Mouse (Mus musculus): ENCODE results near the gene Rassf1. TPM values are rescaled to one million over a fixed set of nuclear protein-coding genes. Genes with fewer than 3 reads are reported as not detected.

The Rassf1 gene
- polyA plus RNA-seq, 1 experiment, result 63.4 TPM

GRCm38 (mm10) chr9:107590773-107591060, 39.4 kb downstream of the Rassf1 start:
- H3K36me3 ChIP-seq (ENCODE audit: control insufficient read depth, insufficient read depth, low read length), result no peaks in the 10 kb centered on the region

GRCm38 (mm10) chr9:107593101-107593976, 42.0 kb downstream of the Rassf1 start:
- Histone ChIP-seq H3K4me3 (ENCODE audit: control insufficient read depth, low read depth, low read length) (no peak overlapping the region), H3K27ac (ENCODE audit: control insufficient read depth, insufficient read depth, low read depth, low read length) (no peak overlapping the region), H3K36me3 (ENCODE audit: control insufficient read depth, insufficient read depth, low read length) (no peaks in the 10 kb centered on the region), H3K27me3 (ENCODE audit: control insufficient read depth, insufficient read depth, low read length) (no peaks in the 10 kb centered on the region), H3K4me1 (ENCODE audit: control insufficient read depth, insufficient read depth, low read length) (no peaks in the 10 kb centered on the region; the same call in 1 of the 2 replicates)
- TF ChIP-seq POLR2A (IDR thresholded peaks at IDR 0.05; ENCODE audit: control insufficient read depth, low read depth, low read length), result no peak
- no peak for TF ChIP-seq CTCF (IDR thresholded peaks at IDR 0.05; ENCODE audit: control insufficient read depth, insufficient read depth, insufficient replicate concordance, low read depth, low read length)

More at GRCm38 (mm10) chr9:107590773-107591060, 39.4 kb downstream of the Rassf1 start:
- no peak overlapping the region for H3K27ac ChIP-seq (ENCODE audit: control insufficient read depth, insufficient read depth, low read depth, low read length)
- no peaks in the 10 kb centered on the region for H3K27me3 ChIP-seq (ENCODE audit: control insufficient read depth, insufficient read depth, low read length)
- no peak overlapping the region for H3K4me3 ChIP-seq (ENCODE audit: control insufficient read depth, low read depth, low read length)
- TF ChIP-seq POLR2A (IDR thresholded peaks at IDR 0.05; ENCODE audit: control insufficient read depth, low read depth, low read length) (no peak), CTCF (IDR thresholded peaks at IDR 0.05; ENCODE audit: control insufficient read depth, insufficient read depth, insufficient replicate concordance, low read depth, low read length) (no peak)
- H3K4me1 ChIP-seq (ENCODE audit: control insufficient read depth, insufficient read depth, low read length), result peaks cover 6% of the 10 kb centered on the region

DNA sequence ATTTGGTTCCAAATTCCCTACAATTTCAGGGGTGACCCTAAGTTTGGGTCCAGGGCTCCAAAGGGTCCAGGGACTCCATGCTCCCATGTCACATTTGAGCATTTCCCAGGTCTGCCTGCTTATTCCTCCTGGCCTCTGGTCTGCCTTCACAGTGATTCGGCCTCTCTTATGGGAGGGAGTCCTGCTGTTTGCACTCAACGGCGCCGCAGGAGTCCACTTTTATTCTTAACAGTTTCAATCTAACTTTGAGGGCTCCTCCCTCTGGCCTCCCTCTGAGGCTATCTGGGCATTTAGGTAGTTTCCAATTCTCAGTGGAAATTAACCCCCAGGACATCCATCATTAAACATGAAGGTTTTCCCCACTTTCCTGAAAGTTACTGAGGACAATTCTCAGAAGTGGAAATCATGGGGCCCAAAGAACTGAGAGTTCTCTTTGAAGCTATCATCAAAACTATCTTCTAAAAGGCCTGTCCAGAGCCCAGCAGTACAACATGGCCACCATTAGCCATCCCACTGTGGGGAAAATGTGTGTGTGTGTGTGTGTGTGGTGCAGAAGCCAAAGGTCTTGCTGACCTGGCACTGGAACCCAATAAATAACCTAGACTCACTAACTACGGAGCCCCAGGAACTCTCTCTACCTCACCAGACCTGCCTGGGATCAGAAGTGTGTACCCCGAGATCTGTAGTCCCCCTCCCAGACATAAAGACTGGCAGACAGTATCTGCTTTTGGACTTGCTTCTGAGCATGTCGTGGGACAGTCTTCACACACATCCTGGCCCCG, 43.1 kb downstream of the Rassf1 start:
- no peaks in the 10 kb centered on the region for H3K27me3 ChIP-seq (ENCODE audit: control insufficient read depth, insufficient read depth, low read length)
- H3K27ac ChIP-seq (ENCODE audit: control insufficient read depth, insufficient read depth, low read depth, low read length), result no peak overlapping the region
- no peak overlapping the region for H3K4me3 ChIP-seq (ENCODE audit: control insufficient read depth, low read depth, low read length)
- no peak for TF ChIP-seq POLR2A (IDR thresholded peaks at IDR 0.05; ENCODE audit: control insufficient read depth, low read depth, low read length)
- no peak for TF ChIP-seq CTCF (IDR thresholded peaks at IDR 0.05; ENCODE audit: control insufficient read depth, insufficient read depth, insufficient replicate concordance, low read depth, low read length)
- peaks cover 4% of the 10 kb centered on the region for H3K4me1 ChIP-seq (ENCODE audit: control insufficient read depth, insufficient read depth, low read length)
- no peaks in the 10 kb centered on the region for H3K36me3 ChIP-seq (ENCODE audit: control insufficient read depth, insufficient read depth, low read length)

GRCm38 (mm10) chr9:107596619-107597569, 45.5 kb downstream of the Rassf1 start:
- peaks cover 8% of the 10 kb centered on the region for H3K4me1 ChIP-seq (ENCODE audit: control insufficient read depth, insufficient read depth, low read length)
- H3K27me3 ChIP-seq (ENCODE audit: control insufficient read depth, insufficient read depth, low read length), result no peaks in the 10 kb centered on the region
- H3K27ac ChIP-seq (ENCODE audit: control insufficient read depth, insufficient read depth, low read depth, low read length), result no peak overlapping the region
- no peak overlapping the region for H3K4me3 ChIP-seq (ENCODE audit: control insufficient read depth, low read depth, low read length)
- no peak for TF ChIP-seq POLR2A (IDR thresholded peaks at IDR 0.05; ENCODE audit: control insufficient read depth, low read depth, low read length)
- no peak for TF ChIP-seq CTCF (IDR thresholded peaks at IDR 0.05; ENCODE audit: control insufficient read depth, insufficient read depth, insufficient replicate concordance, low read depth, low read length)
- no peaks in the 10 kb centered on the region for H3K36me3 ChIP-seq (ENCODE audit: control insufficient read depth, insufficient read depth, low read length)

GRCm38 (mm10) chr9:107598385-107598784, 47.0 kb downstream of the Rassf1 start:
- H3K27me3 ChIP-seq (ENCODE audit: control insufficient read depth, insufficient read depth, low read length), result no peaks in the 10 kb centered on the region
- no peaks in the 10 kb centered on the region for H3K36me3 ChIP-seq (ENCODE audit: control insufficient read depth, insufficient read depth, low read length)
- peaks cover 15% of the 10 kb centered on the region for H3K4me1 ChIP-seq (ENCODE audit: control insufficient read depth, insufficient read depth, low read length)
- H3K27ac ChIP-seq (ENCODE audit: control insufficient read depth, insufficient read depth, low read depth, low read length), result no peak overlapping the region
- TF ChIP-seq CTCF (IDR thresholded peaks at IDR 0.05; ENCODE audit: control insufficient read depth, insufficient read depth, insufficient replicate concordance, low read depth, low read length) (no peak), POLR2A (IDR thresholded peaks at IDR 0.05; ENCODE audit: control insufficient read depth, low read depth, low read length) (no peak)
- no peak overlapping the region for H3K4me3 ChIP-seq (ENCODE audit: control insufficient read depth, low read depth, low read length)

DNA sequence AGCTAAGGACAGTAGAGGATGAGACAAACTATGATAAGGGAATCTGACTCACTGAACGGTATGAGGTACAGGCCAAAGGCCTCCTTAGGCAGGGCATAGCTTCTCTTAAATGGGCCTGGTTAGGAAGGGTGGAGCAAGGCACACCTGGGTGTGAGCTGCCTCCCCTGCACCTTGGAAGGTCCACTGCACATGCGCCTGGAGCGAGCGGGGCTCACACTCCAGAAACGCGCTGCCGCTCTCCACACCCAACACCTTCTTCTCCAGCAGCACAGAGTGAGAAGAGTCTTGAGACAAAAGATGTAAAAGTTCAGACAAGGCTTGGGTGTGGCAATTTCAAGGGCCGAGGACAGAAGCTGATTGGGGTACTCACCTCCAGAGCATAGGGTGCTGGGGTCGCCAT, 48.1 kb downstream of the Rassf1 start:
- H3K27ac ChIP-seq (ENCODE audit: control insufficient read depth, insufficient read depth, low read depth, low read length), result no peak overlapping the region
- peak overlapping the region; percentile 23; the same call in 1 of the 2 replicates for H3K4me3 ChIP-seq (ENCODE audit: control insufficient read depth, low read depth, low read length)
- TF ChIP-seq POLR2A (IDR thresholded peaks at IDR 0.05; ENCODE audit: control insufficient read depth, low read depth, low read length) (no peak), CTCF (IDR thresholded peaks at IDR 0.05; ENCODE audit: control insufficient read depth, insufficient read depth, insufficient replicate concordance, low read depth, low read length) (no peak)
- H3K27me3 ChIP-seq (ENCODE audit: control insufficient read depth, insufficient read depth, low read length), result no peaks in the 10 kb centered on the region
- peaks cover 15% of the 10 kb centered on the region for H3K4me1 ChIP-seq (ENCODE audit: control insufficient read depth, insufficient read depth, low read length)
- no peaks in the 10 kb centered on the region for H3K36me3 ChIP-seq (ENCODE audit: control insufficient read depth, insufficient read depth, low read length)

Data from testis, adult 2 months (tissue).